Mouse (Mus musculus) c-Kit-negative CD71-positive TER-119-positive erythroid progenitor cells, embryonic 14.5 days (primary cell): ENCODE measurements around the gene Tbc1d14.

Source experiments
- DNase-seq: peaks from one replicate; pipeline ENCODE4 v3.0.0-alpha.2; 2013; ENCODE audit warnings: low read depth, low spot score

Tbc1d14 gene

DNA sequence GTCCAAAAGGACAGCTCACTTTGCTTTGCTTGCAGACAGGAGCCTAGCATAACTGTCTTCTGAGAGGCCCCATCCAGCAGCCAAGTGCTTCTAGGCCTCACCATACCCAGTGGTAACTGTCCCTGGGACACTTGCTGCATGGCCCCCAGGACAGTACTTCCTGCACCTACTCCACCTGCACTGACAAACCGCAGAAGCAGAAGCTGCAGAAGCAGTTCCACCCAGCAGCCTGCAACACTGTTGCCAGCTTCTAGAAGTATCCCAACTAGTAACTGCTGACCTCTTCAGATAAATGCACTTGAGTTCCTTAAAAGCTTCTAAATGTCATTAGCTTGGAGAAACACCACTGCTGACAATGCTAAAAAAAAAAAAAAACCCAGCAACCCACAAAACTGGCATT, 78.0 kb downstream of the Tbc1d14 start:
- no peak for DNase-seq

DNA sequence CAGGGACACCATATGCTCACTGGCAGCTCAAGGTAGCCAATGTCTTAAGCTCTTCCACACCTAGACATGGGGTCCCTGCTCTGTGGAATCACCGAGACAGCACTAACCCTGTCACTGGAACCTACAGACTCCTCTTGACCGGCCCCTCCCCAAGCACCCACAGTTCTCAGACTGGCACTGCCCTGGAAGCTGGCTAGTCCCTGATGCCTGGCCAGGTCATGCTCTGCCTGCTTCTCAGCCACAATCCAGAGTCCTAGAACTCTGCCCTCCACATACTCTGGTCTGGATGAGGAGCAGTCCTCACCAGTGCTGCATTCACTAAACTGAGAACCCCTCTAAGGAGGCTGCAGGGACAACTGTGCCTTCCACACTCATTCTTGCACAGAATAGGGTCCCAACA, 82.1 kb downstream of the Tbc1d14 start:
- DNase-seq: no peak

DNA sequence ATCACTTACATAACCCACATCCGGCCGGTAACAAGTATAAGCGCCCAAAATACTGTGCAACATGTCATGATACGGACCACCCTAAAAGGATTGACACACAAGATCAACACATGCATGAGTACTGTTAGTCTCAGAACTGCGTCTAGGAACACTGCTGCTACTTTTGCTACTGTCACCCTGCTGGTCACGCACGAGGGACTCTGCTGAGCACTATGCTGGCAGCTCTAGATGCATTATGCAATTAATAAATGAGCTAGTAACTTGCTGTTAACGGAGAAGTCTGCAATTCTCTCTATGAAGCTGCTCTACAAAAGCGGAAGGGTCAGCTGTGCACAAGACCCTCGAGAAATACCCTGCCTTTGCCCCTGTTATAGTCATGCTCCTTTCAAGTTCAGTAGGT, 84.7 kb downstream of the Tbc1d14 start:
- no peak for DNase-seq

DNA sequence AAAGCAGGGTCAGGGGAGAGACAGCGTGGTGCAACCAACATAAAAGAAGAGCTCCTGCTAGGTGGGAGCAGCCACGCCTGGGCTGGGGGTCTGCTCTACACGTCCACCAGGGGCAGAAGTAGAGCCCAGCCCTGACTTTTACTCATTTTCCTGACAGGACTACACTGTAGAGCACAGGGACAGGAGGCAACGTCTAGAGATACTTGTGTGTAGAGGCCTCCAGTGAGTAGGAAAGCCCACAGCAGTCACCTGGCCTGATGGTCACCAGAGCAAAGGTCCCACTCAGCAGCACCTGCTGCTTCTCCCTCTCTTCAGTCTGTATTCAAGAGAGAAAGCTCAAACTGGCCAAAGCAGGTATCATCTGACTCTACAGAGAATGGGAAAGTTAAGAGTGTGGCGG, 87.4 kb downstream of the Tbc1d14 start:
- no peak for DNase-seq

DNA sequence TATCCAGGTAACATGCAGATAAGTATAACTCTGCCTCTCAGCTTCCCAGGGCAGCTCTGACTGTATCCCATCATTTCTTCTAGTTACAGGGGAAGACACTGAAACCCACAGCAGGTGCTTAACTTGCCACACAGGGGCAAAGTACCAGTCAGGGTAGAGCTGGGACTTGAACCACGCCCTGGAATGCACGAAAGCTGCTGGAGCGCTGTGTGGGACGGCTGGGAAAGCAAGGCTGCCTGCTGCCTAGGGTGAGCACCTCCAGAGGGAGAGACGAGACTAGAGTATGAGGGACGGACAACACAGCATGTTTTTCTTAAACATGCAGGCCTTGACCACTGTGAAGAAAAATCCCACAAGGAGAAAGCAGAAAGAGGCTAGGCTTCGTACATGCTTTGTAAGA, 87.8 kb downstream of the Tbc1d14 start:
- DNase-seq: no peak

DNA sequence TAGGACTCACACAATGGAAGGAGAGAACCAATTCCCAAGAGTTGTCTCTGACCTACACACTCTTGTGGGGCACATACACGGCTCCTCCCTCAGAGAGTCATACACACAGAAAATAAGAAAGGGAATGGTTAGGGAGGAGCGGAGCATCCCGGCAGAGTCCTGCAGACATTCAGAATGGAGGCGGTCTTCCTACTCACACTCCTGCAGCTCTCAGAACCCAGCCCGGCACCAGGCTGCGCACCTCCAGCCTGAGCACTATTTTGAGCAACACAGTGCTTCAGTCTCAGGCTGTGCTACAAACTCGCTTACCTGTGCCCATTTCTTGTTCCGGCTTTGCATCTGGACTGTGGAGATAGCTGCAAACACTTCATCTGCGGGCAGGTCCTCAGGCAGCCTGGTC, 98.4 kb downstream of the Tbc1d14 start:
- no peak for DNase-seq

DNA sequence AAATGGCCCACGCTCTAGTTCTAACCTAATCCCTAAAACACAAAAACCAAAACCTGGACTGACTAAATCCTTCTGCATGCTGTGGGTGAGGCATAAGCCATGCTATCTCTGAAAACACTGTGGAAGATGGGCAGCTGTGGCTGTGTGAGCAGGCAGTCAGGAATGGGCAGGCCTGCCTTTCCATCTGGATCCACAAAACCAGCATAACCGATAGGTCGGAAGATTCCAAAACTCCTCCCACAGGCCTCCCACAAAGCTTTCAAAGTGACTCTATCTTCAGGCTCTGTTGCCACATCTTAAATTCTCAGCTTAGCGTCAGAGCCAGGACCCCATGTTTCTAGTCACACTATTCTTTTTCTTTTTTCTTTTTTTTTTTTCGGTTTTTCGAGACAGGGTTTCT, 99.2 kb downstream of the Tbc1d14 start:
- no peak for DNase-seq

DNA sequence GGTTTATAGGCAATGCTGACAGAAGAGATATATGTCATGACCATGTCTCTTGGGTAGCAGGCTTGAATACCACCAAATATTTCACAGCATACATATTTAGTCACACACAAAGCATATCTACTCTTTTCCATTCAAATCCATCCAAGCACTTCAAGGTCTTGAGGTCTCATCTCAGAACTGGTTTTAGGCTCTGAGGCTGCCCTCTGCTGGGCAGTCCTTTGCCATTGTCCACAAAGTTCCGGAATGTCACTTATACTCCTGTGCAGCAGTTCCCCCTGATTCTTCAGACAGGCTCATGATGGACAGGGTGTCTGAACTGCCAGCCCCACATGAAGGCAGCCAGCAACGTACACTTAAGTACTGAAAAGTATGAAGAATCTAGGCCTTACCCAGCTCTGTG, 103.9 kb downstream of the Tbc1d14 start:
- DNase-seq: no peak

DNA sequence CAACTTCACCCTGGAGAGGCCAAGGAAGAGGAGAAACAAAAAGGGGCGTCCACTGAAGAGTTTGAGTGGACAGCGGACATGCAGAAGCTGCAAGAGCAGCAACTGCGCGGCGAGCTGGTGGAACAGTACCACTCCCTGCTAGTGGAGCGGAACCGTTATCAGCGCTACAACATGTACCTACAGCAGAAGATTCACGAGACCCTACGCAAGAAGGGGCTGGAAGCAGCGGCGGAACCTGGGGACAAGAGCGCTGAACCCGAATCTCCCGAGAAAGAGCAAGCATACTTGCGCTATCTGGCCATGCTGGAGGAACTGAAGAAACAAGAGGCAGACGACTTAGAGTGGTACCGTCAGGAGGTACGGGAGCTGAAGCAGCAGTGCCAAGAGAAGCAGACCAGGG, 107.8 kb downstream of the Tbc1d14 start:
- DNase-seq: no peak

DNA sequence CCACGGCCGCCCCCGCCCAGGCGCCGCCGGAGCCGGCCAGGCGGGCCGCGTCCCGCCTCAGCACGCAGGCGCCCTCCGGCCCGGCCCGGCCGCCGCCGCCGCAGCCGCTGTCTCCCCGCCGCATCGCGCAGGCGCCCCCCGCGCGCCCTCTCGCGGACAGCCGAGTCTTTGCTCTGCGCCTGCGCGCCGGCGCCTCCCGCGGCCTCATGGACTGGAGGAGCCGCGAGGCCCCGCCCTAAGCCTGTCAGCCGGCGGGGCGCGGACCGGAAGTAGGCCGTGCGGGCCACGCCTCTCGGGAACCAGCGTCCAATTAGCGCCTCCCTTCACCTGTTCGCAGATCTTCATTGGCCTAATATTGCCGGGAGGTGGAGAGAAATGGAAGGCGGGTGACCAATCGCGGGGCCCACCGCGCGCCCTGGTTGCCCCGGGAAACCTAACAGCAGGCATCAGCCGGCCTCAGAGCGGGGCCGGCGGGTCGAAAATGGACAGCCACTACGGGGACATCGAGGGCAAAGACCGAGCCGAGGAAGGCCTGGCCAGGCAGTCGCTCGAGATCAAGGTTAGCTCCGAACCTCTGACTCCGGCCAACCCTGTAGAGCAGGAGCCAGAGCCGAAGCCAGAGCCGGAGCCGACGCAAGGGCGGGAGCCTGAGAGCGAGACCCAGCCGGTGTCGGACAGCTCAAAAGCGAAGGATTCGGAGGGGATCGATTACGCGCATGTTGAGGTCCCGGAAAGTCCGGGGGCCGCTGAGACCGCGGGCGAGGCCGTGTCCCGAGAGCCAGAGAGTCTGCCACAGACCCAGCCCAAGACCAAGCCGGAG, 108.7 kb downstream of the Tbc1d14 start, which contains the start of the genes Tada2b and Ccdc96:
Tada2b (minus strand) TSS at position 115 of the 820 bp plus-strand sequence.
Ccdc96 (plus strand) TSS at position 418 of the 820 bp plus-strand sequence.
- DNase-seq: peak; percentile 98

DNA sequence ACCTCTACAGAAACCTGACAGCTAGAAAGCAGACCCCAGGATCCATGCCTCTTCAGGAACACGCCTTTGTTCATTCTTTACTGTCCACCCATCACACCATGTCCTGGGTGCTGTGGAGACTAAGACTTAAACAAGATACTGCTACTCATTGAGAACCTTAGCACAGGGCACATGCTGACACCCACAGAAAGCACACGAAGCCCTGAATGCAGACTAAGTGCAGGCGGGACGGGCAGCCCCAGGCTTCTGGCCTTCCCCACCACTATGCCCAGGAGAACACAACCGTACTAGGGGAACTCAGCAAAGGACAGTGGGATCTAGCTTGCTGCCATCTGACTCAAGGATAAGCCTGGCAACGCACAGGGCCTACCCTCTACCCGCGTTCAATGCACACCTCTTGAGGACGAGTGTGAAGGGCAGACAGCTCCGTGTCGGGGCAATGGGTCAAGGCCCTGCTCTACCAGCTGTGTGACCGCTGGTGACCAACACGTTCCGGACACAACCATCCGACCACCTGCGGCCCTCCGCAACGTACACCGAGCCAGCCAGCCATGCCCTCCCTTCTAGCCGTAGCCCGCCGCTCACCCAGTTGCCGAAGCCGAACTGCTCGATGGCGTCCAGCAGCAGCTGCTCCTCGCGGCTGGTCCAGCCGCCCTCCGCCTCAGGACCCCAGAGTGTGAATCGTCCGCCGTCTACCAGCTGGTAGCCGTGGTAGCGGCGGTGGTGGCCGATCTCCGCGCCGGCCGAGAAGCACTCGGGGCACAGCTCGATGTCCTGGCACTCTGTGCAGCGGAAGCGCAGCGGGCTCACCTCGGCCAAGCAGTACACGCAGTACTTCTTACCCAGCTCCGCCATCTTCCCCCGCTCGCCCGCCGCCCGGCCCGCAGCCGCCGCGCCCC, 109.6 kb downstream of the Tbc1d14 start:
- DNase-seq: peak; percentile 32

DNA sequence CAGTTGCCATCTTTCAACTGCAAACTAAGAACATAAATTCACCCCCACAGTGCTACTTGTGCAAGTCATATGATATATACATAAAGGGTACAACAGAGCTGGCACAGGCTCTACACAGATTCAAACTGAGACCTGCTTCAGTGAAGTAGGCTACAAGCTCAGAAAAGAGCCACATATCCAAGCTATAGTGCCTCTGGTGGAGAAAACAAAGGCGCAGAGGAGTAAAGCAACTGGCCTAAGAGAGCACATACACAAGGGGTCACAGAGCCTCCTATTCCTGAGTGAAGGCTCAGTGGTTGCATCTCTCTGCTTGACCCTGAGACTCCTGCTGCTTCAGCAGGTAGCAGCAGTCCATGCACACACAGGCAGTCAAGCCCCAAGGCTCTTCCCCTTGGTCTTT, 112.0 kb downstream of the Tbc1d14 start:
- no peak for DNase-seq

DNA sequence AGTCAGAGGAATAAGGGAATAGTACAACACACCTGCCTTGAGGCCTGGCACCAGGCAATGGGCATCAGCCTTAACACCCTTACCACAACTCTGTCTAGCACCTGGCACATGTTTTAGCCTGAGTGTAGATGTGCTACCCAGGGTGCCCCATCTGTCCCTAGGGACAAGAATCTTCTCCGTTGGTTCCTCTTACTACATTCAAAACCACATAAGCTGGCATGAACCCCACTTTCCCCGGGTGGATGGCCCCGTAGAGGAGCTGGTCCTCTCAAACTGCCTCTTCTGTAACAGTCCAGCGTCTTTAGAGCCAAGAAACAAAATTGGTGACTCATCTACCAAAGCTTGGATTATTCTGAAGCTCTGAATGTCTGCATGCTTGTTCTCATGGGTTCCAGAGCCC, 112.7 kb downstream of the Tbc1d14 start:
- no peak for DNase-seq

DNA sequence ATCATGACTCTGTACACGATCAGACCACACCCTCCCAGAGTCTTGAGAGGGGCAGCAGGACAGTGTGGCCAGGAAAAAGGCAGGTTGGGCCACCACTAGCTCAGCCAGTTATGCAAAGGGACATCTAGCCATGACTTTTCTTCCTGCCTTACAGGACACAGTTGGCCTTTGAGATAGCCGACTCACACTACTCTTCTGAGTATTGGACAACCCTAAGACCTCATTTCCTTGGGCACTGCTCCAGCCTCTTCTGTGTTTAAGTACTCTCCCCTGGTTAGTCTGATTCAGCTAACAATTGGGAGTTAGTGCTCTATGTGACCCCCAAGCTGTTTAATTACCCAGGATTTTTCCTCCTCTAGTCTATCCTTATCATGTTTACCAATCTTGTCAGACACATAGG, 113.3 kb downstream of the Tbc1d14 start:
- no peak for DNase-seq

DNA sequence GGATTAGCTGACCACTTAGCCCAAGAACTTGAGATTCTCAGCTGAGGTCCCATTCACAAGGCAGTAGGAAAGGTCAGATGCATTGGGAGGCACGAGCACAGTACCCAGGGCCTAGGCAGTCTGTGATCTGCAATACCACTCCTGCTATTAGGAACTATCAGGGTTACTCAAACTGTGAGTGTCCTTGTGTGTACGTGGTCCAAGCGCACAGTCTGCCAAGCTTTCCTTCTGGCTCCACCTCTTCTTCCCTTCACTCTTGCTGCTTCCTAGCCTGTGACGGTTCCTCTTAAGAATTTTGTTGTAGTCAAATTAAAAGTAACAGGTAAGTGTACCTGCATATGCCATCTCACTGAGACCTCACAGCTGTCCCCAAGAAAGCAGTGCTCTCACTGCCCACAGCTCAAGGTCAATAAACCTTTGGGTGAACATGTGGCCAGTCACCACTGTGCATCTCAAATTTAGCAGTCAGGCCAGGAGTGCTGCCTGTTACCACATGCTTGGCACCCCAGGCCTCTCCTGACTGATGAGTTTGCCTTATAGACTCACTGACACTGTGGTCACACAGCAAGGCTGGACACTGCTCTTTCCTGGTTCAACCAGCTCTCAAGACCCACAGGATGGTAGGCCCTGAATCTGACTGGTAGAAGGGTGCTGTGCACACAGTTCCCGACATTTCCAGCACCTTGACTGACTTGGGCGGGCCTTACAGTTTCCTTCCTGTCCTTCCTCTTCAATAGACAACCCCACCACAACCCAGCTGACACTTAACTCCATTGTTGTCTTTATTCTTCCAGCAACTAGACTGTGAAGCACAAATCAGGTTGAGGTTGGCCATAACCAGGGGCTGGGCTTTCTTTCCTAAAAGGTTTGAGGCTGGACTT, 114.3 kb downstream of the Tbc1d14 start:
- DNase-seq: no peak

DNA sequence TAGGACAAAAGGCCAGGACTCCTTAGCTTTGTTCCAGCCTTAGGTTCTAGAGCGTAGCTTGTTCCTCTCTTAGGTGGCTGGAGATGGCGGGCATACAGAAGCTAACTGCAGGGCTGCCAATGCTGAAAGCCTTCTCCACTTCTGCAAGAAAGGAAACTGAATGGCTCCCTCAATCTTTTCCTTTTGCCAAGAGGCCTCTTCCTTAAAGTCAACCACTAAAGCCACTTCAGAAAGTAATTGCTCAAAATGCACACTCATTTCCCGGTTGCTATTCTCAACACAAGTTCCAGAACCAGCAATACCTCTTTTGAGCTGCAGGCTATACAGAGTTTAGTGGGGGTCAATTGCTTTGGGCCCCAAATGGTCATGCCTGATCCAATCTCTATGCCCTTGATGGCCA, 115.6 kb downstream of the Tbc1d14 start:
- no peak for DNase-seq

DNA sequence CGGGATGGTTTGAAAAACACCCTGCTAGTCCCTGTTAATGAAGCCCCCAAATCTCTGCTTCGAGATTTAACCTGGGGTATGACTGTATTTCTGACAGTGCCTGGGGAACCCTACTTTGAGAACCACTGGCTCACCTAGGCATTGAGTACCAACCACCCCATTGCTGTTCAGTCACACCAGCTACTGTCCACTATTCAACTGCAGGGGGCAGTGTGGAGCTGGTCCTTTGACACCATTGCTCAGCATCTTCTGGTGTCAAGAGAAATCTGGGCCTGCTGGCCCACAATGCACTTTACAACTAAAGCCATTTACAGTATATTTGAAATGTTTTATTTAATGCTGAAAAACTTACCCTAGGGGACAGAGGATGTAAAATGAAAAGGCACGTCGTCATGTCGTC, 118.8 kb downstream of the Tbc1d14 start:
- peak; percentile 68 for DNase-seq

DNA sequence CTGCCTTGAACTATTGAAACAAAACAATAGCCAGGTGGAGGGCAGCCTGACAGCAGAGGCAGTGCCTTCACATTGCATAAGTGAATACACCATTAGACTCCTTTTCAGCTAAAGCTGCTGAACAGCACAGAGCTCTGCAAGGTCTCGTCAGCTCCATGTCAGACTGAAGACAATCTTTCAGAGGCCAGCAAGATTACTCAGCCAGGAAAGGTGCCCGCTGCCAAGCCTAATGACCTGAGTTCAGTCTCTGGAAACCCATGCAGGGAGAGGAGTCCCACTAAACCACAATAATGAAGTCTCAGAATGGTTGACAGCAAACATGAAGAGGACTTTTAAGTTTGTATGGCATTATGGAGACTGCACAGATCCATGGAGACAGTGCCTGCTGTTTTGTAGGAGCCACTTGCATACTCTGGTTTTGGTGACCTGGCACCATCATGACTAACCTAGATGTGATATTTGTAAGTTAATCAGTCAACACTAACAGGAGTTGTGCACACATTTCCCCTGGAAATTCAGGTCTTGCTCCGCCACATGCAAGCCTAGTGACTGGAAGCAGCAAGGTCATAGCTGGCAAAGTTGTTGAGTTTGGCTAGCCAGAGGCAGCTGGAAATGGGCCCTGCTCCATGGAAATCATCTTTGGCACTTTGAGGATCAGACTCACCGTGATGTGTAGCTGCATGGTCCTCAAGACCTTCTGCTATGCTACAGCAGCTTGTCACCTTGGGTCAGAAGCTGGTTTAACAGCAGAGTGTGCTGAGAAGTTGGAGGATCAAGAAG, 120.0 kb downstream of the Tbc1d14 start:
- no peak for DNase-seq

DNA sequence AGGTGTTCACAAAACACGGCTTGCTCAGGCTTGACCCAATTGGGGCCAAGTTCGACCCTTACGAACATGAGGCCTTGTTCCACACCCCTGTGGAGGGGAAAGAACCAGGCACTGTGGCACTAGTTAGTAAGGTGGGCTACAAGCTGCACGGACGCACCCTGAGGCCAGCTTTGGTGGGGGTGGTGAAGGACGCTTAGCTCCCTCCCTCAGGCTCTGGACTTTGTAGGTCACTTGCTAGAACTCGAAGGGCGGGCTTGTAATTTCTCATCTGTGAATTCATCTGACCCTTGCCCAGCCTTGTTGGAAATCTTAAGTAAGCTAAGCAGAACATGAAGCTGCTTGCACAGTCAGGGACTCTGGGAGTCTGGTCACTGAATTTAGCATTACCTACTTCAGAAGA, 121.9 kb downstream of the Tbc1d14 start:
- DNase-seq: no peak

DNA sequence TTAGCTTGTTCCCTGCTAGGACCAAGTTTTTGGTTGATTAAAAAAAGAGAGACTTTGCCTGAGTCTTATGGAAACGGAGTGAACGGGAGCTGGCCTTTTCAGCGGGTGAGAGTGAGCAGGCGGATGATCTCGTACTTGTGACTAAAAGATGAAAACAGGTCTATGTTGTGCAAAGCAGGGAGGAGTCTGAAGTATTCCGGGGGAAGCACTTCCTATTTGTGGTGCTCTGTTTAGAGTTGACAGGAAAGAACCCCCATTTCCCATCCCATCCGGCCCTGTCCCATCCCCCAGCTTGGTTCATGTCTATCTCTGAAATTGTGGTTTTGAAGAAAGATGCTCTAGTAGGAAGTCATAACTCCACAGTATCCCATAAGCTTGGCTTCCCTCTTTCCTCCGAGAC, 127.2 kb downstream of the Tbc1d14 start:
- no peak for DNase-seq
